Mouse (Mus musculus) heart, adult 2 months (tissue): ENCODE results near the gene Ccl6.

Source experiments
- CTCF ChIP-seq: fragments of 200-600 bp; IDR thresholded peaks from 2 replicates; pipeline ENCODE4 v1.8.1; 2022; ENCODE audit warnings: antibody characterized with exemption, mild to moderate bottlenecking, moderate library complexity
- EP300 ChIP-seq: fragments of 200-500 bp; IDR thresholded peaks from 2 replicates; pipeline ENCODE4 v1.6.1; 2011; ENCODE audit warnings: low read depth, low read length, control low read depth; ENCODE audit not compliant: insufficient read depth
- POLR2A ChIP-seq: fragments of 200-500 bp; IDR thresholded peaks from 2 replicates; pipeline ENCODE4 v1.6.1; 2011; ENCODE audit warnings: mild to moderate bottlenecking, low read depth, low read length, control low read depth; ENCODE audit not compliant: insufficient read depth

DNA sequence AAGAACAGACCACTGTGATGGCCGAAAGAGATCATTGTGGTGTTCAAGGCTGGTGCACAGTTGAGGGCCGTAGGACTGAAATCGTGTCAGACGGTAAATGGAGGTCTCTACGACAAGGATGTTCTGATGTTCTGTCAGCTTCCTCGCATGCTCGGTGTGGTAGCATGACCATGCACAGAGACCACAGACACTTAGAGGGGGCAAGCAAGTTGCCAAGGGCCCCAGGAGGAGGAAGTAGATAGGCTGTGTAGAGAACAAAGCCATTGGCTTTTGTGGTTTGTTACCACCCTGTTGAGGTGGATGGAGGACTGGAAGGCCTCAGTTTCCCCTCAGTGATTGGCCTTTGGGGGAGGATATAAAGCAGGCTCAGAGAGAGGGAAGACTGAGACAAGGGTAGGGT is 23.6 kb downstream of the Ccl6 start:
- TF ChIP-seq CTCF (no peak), POLR2A (no peak), EP300 (no peak)
